Mouse (Mus musculus) monocyte, adult 5-6 weeks (primary cell): ENCODE data around the gene Mlh3. TPM values are rescaled to one million over a fixed set of nuclear protein-coding genes. Genes with fewer than 3 reads are reported as not detected.

Source experiments
- ATAC-seq: fragments of 153-309, 156-312 bp; replicated peaks from 2 replicates; pipeline ENCODE4 v1.8.0; 2017; ENCODE audit warnings: mild to moderate bottlenecking; ENCODE audit not compliant: low TSS enrichment, insufficient number of reproducible peaks, severe bottlenecking, poor library complexity, low FRiP score
- total RNA-seq: library from RNA; stranded (forward); fragments of 200-1000, 200-491, 200-594 nt; gene quantifications from 3 replicates; pipeline ENCODE4 v1.2.3, GENCODE M21; 2017

Gene Mlh3
- 4.7 to 8.6 TPM (median 7.4 TPM) in 3 replicates for total RNA-seq

- peak; percentile 80 for ATAC-seq
Measured at GRCm38 (mm10) chr12:85270319-85270718, at the start of gene Mlh3. TSS of gene Mlh3 (minus strand) at chr12:85270599.

- ATAC-seq = no peak
Measured at GRCm38 (mm10) chr12:85308651-85309050, 38.3 kb upstream of the Mlh3 start.

GRCm38 (mm10) chr12:85305247-85305892 lies 35.0 kb upstream of the Mlh3 start:
- ATAC-seq = peak; percentile 84

- ATAC-seq = peak; percentile 49
Measured at GRCm38 (mm10) chr12:85304725-85305124, 34.3 kb upstream of the Mlh3 start.

- ATAC-seq = no peak
Measured at GRCm38 (mm10) chr12:85303256-85303655, 32.9 kb upstream of the Mlh3 start.

GRCm38 (mm10) chr12:85298835-85299180 lies 28.4 kb upstream of the Mlh3 start:
- ATAC-seq = no peak

- ATAC-seq = no peak
Measured at GRCm38 (mm10) chr12:85298127-85298834, 27.9 kb upstream of the Mlh3 start.

GRCm38 (mm10) chr12:85297345-85297997 lies 27.1 kb upstream of the Mlh3 start:
- ATAC-seq = no peak

GRCm38 (mm10) chr12:85296915-85297314 lies 26.5 kb upstream of the Mlh3 start:
- ATAC-seq = no peak

GRCm38 (mm10) chr12:85295506-85295905 lies 25.1 kb upstream of the Mlh3 start:
- ATAC-seq = no peak

GRCm38 (mm10) chr12:85292906-85293305 lies 22.5 kb upstream of the Mlh3 start:
- ATAC-seq = no peak

GRCm38 (mm10) chr12:85292288-85292687 lies 21.9 kb upstream of the Mlh3 start:
- no peak for ATAC-seq

GRCm38 (mm10) chr12:85291541-85291940 lies 21.1 kb upstream of the Mlh3 start:
- no peak for ATAC-seq

- ATAC-seq = no peak
Measured at GRCm38 (mm10) chr12:85290633-85291032, 20.2 kb upstream of the Mlh3 start.

GRCm38 (mm10) chr12:85289157-85290000 lies 19.0 kb upstream of the Mlh3 start:
- ATAC-seq = no peak

GRCm38 (mm10) chr12:85288486-85289156 lies 18.2 kb upstream of the Mlh3 start, which contains the start of gene Zc2hc1c:
TSS of gene Zc2hc1c (plus strand) at chr12:85288591.
- ATAC-seq = peak; percentile 70

- 0 out of 2 replicates have a peak, but pooled peaks have one; percentile 14 for ATAC-seq
Measured at GRCm38 (mm10) chr12:85287809-85288485, 17.5 kb upstream of the Mlh3 start, which contains the start of gene Acyp1. TSS of gene Acyp1 (minus strand) at chr12:85288438.

- peak; percentile 62; the same call in 1 of the 2 replicates for ATAC-seq
Measured at GRCm38 (mm10) chr12:85286941-85287340, 16.5 kb upstream of the Mlh3 start.
